In the genomic region with DNA sequence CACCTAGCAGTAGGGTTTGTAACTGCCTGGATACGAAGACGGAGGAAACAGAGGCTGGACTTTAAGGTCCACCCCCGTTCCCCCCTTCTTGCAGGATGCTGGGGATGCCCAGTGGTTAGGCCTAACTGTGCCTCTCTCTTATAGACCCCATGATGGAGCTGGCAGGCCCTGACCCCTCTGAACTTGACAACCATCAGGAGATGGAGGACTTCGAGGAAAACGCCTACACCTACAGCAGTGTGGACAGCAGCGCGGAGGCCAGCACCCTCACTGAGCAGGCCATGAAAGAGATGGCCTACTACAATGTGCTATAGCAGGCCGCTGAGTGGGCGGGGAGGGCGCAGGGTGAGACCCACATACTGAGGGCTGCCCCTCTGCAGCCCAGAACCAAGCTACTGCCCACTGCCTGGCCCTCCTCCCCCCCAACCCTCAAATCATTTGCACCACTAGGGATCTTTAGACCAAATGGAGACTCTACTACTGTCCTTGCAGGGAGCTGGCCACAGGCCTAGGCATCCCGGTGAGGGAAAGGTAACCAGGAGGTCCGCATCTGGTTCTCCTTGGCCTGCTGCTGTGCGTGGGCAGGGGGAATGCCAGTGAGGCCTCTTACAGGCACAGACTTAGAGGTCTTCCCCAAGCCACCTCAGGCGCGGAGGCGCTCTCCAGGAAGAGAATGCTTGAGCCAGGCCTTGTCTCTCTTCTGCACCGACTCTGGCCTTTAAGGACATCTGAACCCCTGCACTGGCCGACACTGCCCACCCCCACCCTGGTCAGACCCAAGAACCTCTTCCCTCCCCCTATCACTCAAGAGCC, we compare ENCODE assay signal across 13 mouse cellular contexts. TPM values are rescaled to one million over a fixed set of nuclear protein-coding genes. Genes with fewer than 3 reads are reported as not detected.
DNase-seq lines count a peak whose midpoint lies in the region; ATAC-seq and TF ChIP-seq lines count a peak whose summit lies in the region.
"Had no signal": no experiment of that assay in that cellular context is flagged by ENCODE, and none has a peak within 500 bp of the region (broad histone marks: within the 10 kb centered on the region; RNA-seq: fewer than 3 reads in every experiment).

No protein-coding gene starts in this region.

- H3K4me3 ChIP-seq in heart, embryonic 10.5 days, result no peak overlapping the region
- no peak overlapping the region for H3K4me3 ChIP-seq in kidney, embryonic 14.5 days (ENCODE audit: low read length)
- no peak overlapping the region for H3K4me3 ChIP-seq in neural tube, embryonic 13.5 days
- H3K4me3 ChIP-seq in neural tube, embryonic 15.5 days (replicated peaks), result no peak overlapping the region
- H3K4me3 ChIP-seq in stomach, postnatal 0 days (ENCODE audit: low read depth, low read length), result no peak overlapping the region
- H3K4me3 ChIP-seq: hindbrain, embryonic 15.5 days; limb, embryonic 15.5 days had no signal

- H3K27ac ChIP-seq in heart, embryonic 10.5 days, result peak overlapping the region; percentile 39; the same call in 1 of the 2 replicates
- no peak overlapping the region for H3K27ac ChIP-seq in kidney, embryonic 14.5 days (ENCODE audit: low read depth, low read length)
- 0 out of 2 replicates have a peak overlapping the region, but pooled peaks have one; percentile 13 for H3K27ac ChIP-seq in neural tube, embryonic 13.5 days (replicated peaks)
- no peak overlapping the region for H3K27ac ChIP-seq in neural tube, embryonic 15.5 days (replicated peaks)
- no peak overlapping the region for H3K27ac ChIP-seq in stomach, postnatal 0 days (replicated peaks)
- H3K27ac ChIP-seq: hindbrain, embryonic 15.5 days; limb, embryonic 15.5 days had no signal

- no peaks in the 10 kb centered on the region for H3K27me3 ChIP-seq in heart, embryonic 10.5 days (ENCODE audit: insufficient read depth, poor library complexity, severe bottlenecking)
- no peaks in the 10 kb centered on the region for H3K27me3 ChIP-seq in kidney, embryonic 14.5 days (ENCODE audit: control insufficient read depth, insufficient read depth, low read length)
- H3K27me3 ChIP-seq in neural tube, embryonic 13.5 days, result no peaks in the 10 kb centered on the region
- no peaks in the 10 kb centered on the region for H3K27me3 ChIP-seq in neural tube, embryonic 15.5 days (replicated peaks)
- H3K27me3 ChIP-seq in stomach, postnatal 0 days (ENCODE audit: control insufficient read depth, insufficient read depth, low read length), result no peaks in the 10 kb centered on the region
- H3K27me3 ChIP-seq: hindbrain, embryonic 15.5 days; limb, embryonic 15.5 days had no signal

- TF ChIP-seq CTCF in stomach, postnatal 0 days (IDR thresholded peaks at IDR 0.05; ENCODE audit: low read depth), result no peak

- no peak for DNase-seq in heart, embryonic 10.5 days (ENCODE audit: low spot score)
- DNase-seq in heart, adult 9 months (ENCODE audit: low spot score in 2 of 2), result no peak
- no peak for DNase-seq in kidney, adult 8-10 months
- no peak for DNase-seq in stomach, postnatal 0 days (ENCODE audit: low spot score)
- no peak for DNase-seq in adrenal gland, postnatal 10 days
- DNase-seq: B cell, adult 2 months; cerebellum, adult 11 months; lung, postnatal 10 days had no signal

- WGBS in heart, embryonic 10.5 days, result 84% methylated on average over 18 of the region's 18 CpGs
- 84% methylated on average over 18 of the region's 18 CpGs for WGBS in kidney, embryonic 14.5 days
- 89% methylated on average over 18 of the region's 18 CpGs for WGBS in neural tube, embryonic 13.5 days
- 88% methylated on average over 18 of the region's 18 CpGs for WGBS in neural tube, embryonic 15.5 days
- WGBS in stomach, postnatal 0 days, result 89% methylated on average over 18 of the region's 18 CpGs

- TF ChIP-seq EP300 in stomach, postnatal 0 days (optimal IDR thresholded peaks at IDR 0.05), result no peak

- peaks cover 27% of the 10 kb centered on the region; the same call in 1 of the 2 replicates for H3K4me1 ChIP-seq in heart, embryonic 10.5 days
- H3K4me1 ChIP-seq in kidney, embryonic 14.5 days (ENCODE audit: control insufficient read depth, insufficient read depth, low read length), result peaks cover 9% of the 10 kb centered on the region; the same call in 1 of the 2 replicates
- peaks cover 15% of the 10 kb centered on the region for H3K4me1 ChIP-seq in neural tube, embryonic 13.5 days (replicated peaks)
- H3K4me1 ChIP-seq in neural tube, embryonic 15.5 days, result peaks cover 12% of the 10 kb centered on the region; the same call in 1 of the 2 replicates
- peaks cover 4% of the 10 kb centered on the region; the same call in 1 of the 2 replicates for H3K4me1 ChIP-seq in stomach, postnatal 0 days (replicated peaks; ENCODE audit: control insufficient read depth, insufficient read depth)

- no peaks in the 10 kb centered on the region for H3K9me3 ChIP-seq in heart, embryonic 10.5 days
- no peaks in the 10 kb centered on the region for H3K9me3 ChIP-seq in kidney, embryonic 14.5 days (ENCODE audit: control insufficient read depth, low read length)
- H3K9me3 ChIP-seq in neural tube, embryonic 13.5 days, result no peaks in the 10 kb centered on the region
- H3K9me3 ChIP-seq in neural tube, embryonic 15.5 days (replicated peaks), result no peaks in the 10 kb centered on the region
- no peaks in the 10 kb centered on the region for H3K9me3 ChIP-seq in stomach, postnatal 0 days (ENCODE audit: control insufficient read depth, low read length)
- H3K9me3 ChIP-seq: hindbrain, embryonic 15.5 days; limb, embryonic 15.5 days had no signal

- peak; percentile 21; the same call in 1 of the 2 replicates for ATAC-seq in kidney, embryonic 14.5 days (ENCODE audit: low FRiP score, low TSS enrichment)
- ATAC-seq in neural tube, embryonic 13.5 days (ENCODE audit: low read depth), result no peak
- ATAC-seq in neural tube, embryonic 15.5 days (ENCODE audit: low FRiP score), result no peak
- peak; percentile 8; the same call in 1 of the 2 replicates for ATAC-seq in stomach, postnatal 0 days (ENCODE audit: low FRiP score, low TSS enrichment)

- H3K9ac ChIP-seq in kidney, embryonic 14.5 days (ENCODE audit: low read depth, low read length), result no peak overlapping the region
- H3K9ac ChIP-seq in neural tube, embryonic 13.5 days, result no peak overlapping the region
- H3K9ac ChIP-seq in neural tube, embryonic 15.5 days (replicated peaks), result no peak overlapping the region
- no peak overlapping the region for H3K9ac ChIP-seq in stomach, postnatal 0 days (ENCODE audit: low read length)
- H3K9ac ChIP-seq: hindbrain, embryonic 15.5 days; limb, embryonic 15.5 days had no signal

- H3K36me3 ChIP-seq in heart, embryonic 10.5 days, result peaks cover 96% of the 10 kb centered on the region
- peaks cover 87% of the 10 kb centered on the region for H3K36me3 ChIP-seq in kidney, embryonic 14.5 days (ENCODE audit: control insufficient read depth, insufficient read depth, low read length)
- peaks cover 95% of the 10 kb centered on the region for H3K36me3 ChIP-seq in neural tube, embryonic 13.5 days
- H3K36me3 ChIP-seq in neural tube, embryonic 15.5 days, result peaks cover 71% of the 10 kb centered on the region
- H3K36me3 ChIP-seq in stomach, postnatal 0 days (ENCODE audit: control insufficient read depth, insufficient read depth, low read length), result peaks cover 26% of the 10 kb centered on the region

- H3K4me2 ChIP-seq in kidney, embryonic 14.5 days (replicated peaks; ENCODE audit: low read depth, low read length), result no peak overlapping the region
- no peak overlapping the region for H3K4me2 ChIP-seq in neural tube, embryonic 13.5 days
- H3K4me2 ChIP-seq in neural tube, embryonic 15.5 days, result no peak overlapping the region
- no peak overlapping the region for H3K4me2 ChIP-seq in stomach, postnatal 0 days (replicated peaks; ENCODE audit: low read depth)
- H3K4me2 ChIP-seq: hindbrain, embryonic 15.5 days; limb, embryonic 15.5 days had no signal

RNA-seq across cellular contexts. Expression of a gene that starts 24.8 kb away (rescaled TPM):
- polyA plus RNA-seq in heart, embryonic 10.5 days (2016; fragmentation: Nextera tagmentation; extraction: Ambion mirVana), result 830 and 1,266 TPM in 2 replicates
- polyA plus RNA-seq in kidney, embryonic 14.5 days (2014; fragmentation: Nextera tagmentation; extraction: Ambion mirVana), result 549 and 658 TPM in 2 replicates
- 217 and 273 TPM in 2 replicates for polyA plus RNA-seq in neural tube, embryonic 13.5 days (2015; fragmentation: Nextera tagmentation; extraction: Ambion mirVana)
- 200 and 267 TPM in 2 replicates for polyA plus RNA-seq in neural tube, embryonic 15.5 days (2015; fragmentation: Nextera tagmentation; extraction: Ambion mirVana)
- 288 TPM in 2 replicates for polyA plus RNA-seq in stomach, postnatal 0 days (2015; fragmentation: Nextera tagmentation; extraction: Ambion mirVana)
- total RNA-seq in adrenal gland, postnatal 10 days (2021), result 100 to 1,000 TPM; 386 to 496 TPM

Comparison
In these comparisons a context has a peak if more than half of its experiments do, and no peak if none do; other contexts are left out.
1. H3K27ac ChIP-seq: peak in heart, embryonic 10.5 days (single experiment) and neural tube, embryonic 13.5 days (single experiment); none in kidney, embryonic 14.5 days (single experiment), neural tube, embryonic 15.5 days (single experiment) and stomach, postnatal 0 days (single experiment).
2. ATAC-seq: peak in kidney, embryonic 14.5 days (single experiment) and stomach, postnatal 0 days (single experiment); none in neural tube, embryonic 13.5 days (single experiment) and neural tube, embryonic 15.5 days (single experiment).